ENCODE assay signal across 8 mouse cellular contexts in genomic region chr17:33978631-33979031, GRCm38 (mm10). TPM values are rescaled to one million over a fixed set of nuclear protein-coding genes. Genes with fewer than 3 reads are reported as not detected.
A peak's percentile ranks its signal among the peaks of the same experiment; 100 is the strongest.
DNase-seq lines count a peak whose midpoint lies in the region; ATAC-seq and TF ChIP-seq lines count a peak whose summit lies in the region.

No protein-coding gene starts in this region.

- TF ChIP-seq CTCF in lung, postnatal 0 days (IDR thresholded peaks at IDR 0.05) = no peak

- DNase-seq in CD4-positive helper T cell, adult 2 months (ENCODE audit: low read depth, low spot score) = peak; percentile 91
- peak; percentile 91 to 95 for DNase-seq in adrenal gland, adult (ENCODE audit: inconsistent age in 2 of 2, low spot score in 1 of 2)
- peak; percentile 40 for DNase-seq in embryonic facial prominence, embryonic 11.5 days (ENCODE audit: low spot score)
- peak; percentile 98 for DNase-seq in kidney, adult 9 months
- DNase-seq in lung, postnatal 0 days (ENCODE audit: low spot score) = peak; percentile 83
- peak; percentile 81 for DNase-seq in retina, adult 2 months (ENCODE audit: low read depth, low spot score)
- no peak for DNase-seq in right cerebral cortex, postnatal 25 days

- H3K27ac ChIP-seq in embryonic facial prominence, embryonic 11.5 days (replicated peaks; ENCODE audit: low read depth, low read length) = no peak overlapping the region
- no peak overlapping the region for H3K27ac ChIP-seq in heart, embryonic 11.5 days (ENCODE audit: low read depth, low read length)
- peak overlapping the region; percentile 2; the same call in 1 of the 2 replicates for H3K27ac ChIP-seq in lung, postnatal 0 days (ENCODE audit: low read length)

- ATAC-seq in embryonic facial prominence, embryonic 11.5 days (replicated peaks; ENCODE audit: insufficient number of reproducible peaks, low FRiP score, low TSS enrichment, low read depth) = peak; percentile 26; the same call in 1 of the 2 replicates
- ATAC-seq in heart, embryonic 11.5 days (replicated peaks; ENCODE audit: insufficient number of reproducible peaks, low FRiP score, low TSS enrichment) = peak; percentile 77
- ATAC-seq in lung, postnatal 0 days = peak; percentile 65

- TF ChIP-seq EP300 in lung, postnatal 0 days (IDR thresholded peaks at IDR 0.05) = no peak

- 1% methylated on average over 17 of the region's 17 CpGs for WGBS in embryonic facial prominence, embryonic 11.5 days
- 0% methylated on average over 17 of the region's 17 CpGs for WGBS in heart, embryonic 11.5 days (ENCODE audit: insufficient replicate concordance)
- WGBS in lung, postnatal 0 days = 2% methylated on average over 9 of the region's 17 CpGs

- H3K4me3 ChIP-seq in embryonic facial prominence, embryonic 11.5 days (ENCODE audit: low read depth, low read length) = peak overlapping the region; percentile 21
- peak overlapping the region; percentile 38 for H3K4me3 ChIP-seq in heart, embryonic 11.5 days (ENCODE audit: low read depth, low read length)
- peak overlapping the region; percentile 42 for H3K4me3 ChIP-seq in lung, postnatal 0 days (ENCODE audit: low read depth, low read length)

- peaks cover 28% of the 10 kb centered on the region for H3K27me3 ChIP-seq in embryonic facial prominence, embryonic 11.5 days (ENCODE audit: control insufficient read depth, insufficient read depth, low read length)
- peaks cover 42% of the 10 kb centered on the region for H3K27me3 ChIP-seq in heart, embryonic 11.5 days (ENCODE audit: control insufficient read depth, insufficient read depth, low read length)
- H3K27me3 ChIP-seq in lung, postnatal 0 days (replicated peaks; ENCODE audit: insufficient read depth, low read length) = no peaks in the 10 kb centered on the region

- H3K4me1 ChIP-seq in embryonic facial prominence, embryonic 11.5 days (ENCODE audit: control insufficient read depth, insufficient read depth, low read length) = no peaks in the 10 kb centered on the region; the same call in 1 of the 2 replicates
- H3K4me1 ChIP-seq in heart, embryonic 11.5 days (ENCODE audit: control insufficient read depth, insufficient read depth, low read length) = peaks cover 12% of the 10 kb centered on the region
- H3K4me1 ChIP-seq in lung, postnatal 0 days (ENCODE audit: insufficient read depth, low read depth, low read length) = peaks cover 9% of the 10 kb centered on the region; the same call in 1 of the 2 replicates

- no peak overlapping the region; the same call in 1 of the 2 replicates for H3K9ac ChIP-seq in embryonic facial prominence, embryonic 11.5 days (replicated peaks; ENCODE audit: low read length)
- peak overlapping the region; percentile 39 for H3K9ac ChIP-seq in heart, embryonic 11.5 days (ENCODE audit: low read depth, low read length)
- 0 out of 2 replicates have a peak overlapping the region, but pooled peaks have one; percentile 16 for H3K9ac ChIP-seq in lung, postnatal 0 days (replicated peaks; ENCODE audit: low read depth)

- peak overlapping the region; percentile 50 for H3K4me2 ChIP-seq in embryonic facial prominence, embryonic 11.5 days (ENCODE audit: low read depth, low read length)
- peak overlapping the region; percentile 71 for H3K4me2 ChIP-seq in heart, embryonic 11.5 days
- H3K4me2 ChIP-seq in lung, postnatal 0 days (replicated peaks; ENCODE audit: low read depth, low read length) = peak overlapping the region; percentile 82

- H3K9me3 ChIP-seq in embryonic facial prominence, embryonic 11.5 days (replicated peaks; ENCODE audit: control insufficient read depth, low read length) = no peaks in the 10 kb centered on the region
- H3K9me3 ChIP-seq in heart, embryonic 11.5 days (replicated peaks; ENCODE audit: control insufficient read depth, low read length) = no peaks in the 10 kb centered on the region
- H3K9me3 ChIP-seq in lung, postnatal 0 days (ENCODE audit: low read length) = no peaks in the 10 kb centered on the region

- H3K36me3 ChIP-seq in embryonic facial prominence, embryonic 11.5 days (replicated peaks; ENCODE audit: control insufficient read depth, insufficient read depth, low read depth, low read length) = no peaks in the 10 kb centered on the region
- no peaks in the 10 kb centered on the region for H3K36me3 ChIP-seq in heart, embryonic 11.5 days (ENCODE audit: control insufficient read depth, insufficient read depth, low read length)
- no peaks in the 10 kb centered on the region for H3K36me3 ChIP-seq in lung, postnatal 0 days (ENCODE audit: insufficient read depth, low read length)

RNA-seq across cellular contexts. Expression of gene H2-K1, which starts 21.5 kb away (rescaled TPM):
- 7.5 and 7.6 TPM in 2 replicates for polyA plus RNA-seq in embryonic facial prominence, embryonic 11.5 days (2014; fragmentation: Nextera tagmentation; extraction: Ambion mirVana)
- 13.8 and 13.9 TPM in 2 replicates for polyA plus RNA-seq in heart, embryonic 11.5 days (2014; fragmentation: Nextera tagmentation; extraction: Ambion mirVana)
- 213 and 222 TPM in 2 replicates for polyA plus RNA-seq in lung, postnatal 0 days (2015; fragmentation: Nextera tagmentation; extraction: Ambion mirVana)

RNA-seq across cellular contexts. Expression of gene Rps18, which starts 22.8 kb away (rescaled TPM):
- 1,395 and 1,560 TPM in 2 replicates for polyA plus RNA-seq in embryonic facial prominence, embryonic 11.5 days (2014; fragmentation: Nextera tagmentation; extraction: Ambion mirVana)
- polyA plus RNA-seq in heart, embryonic 11.5 days (2014; fragmentation: Nextera tagmentation; extraction: Ambion mirVana) = 1,135 and 1,150 TPM in 2 replicates
- polyA plus RNA-seq in lung, postnatal 0 days (2015; fragmentation: Nextera tagmentation; extraction: Ambion mirVana) = 1,282 and 1,435 TPM in 2 replicates

RNA-seq across cellular contexts. Expression of gene Vps52, which starts 23.0 kb away (rescaled TPM):
- 26.9 and 27.7 TPM in 2 replicates for polyA plus RNA-seq in embryonic facial prominence, embryonic 11.5 days (2014; fragmentation: Nextera tagmentation; extraction: Ambion mirVana)
- 28.1 and 29.5 TPM in 2 replicates for polyA plus RNA-seq in heart, embryonic 11.5 days (2014; fragmentation: Nextera tagmentation; extraction: Ambion mirVana)
- polyA plus RNA-seq in lung, postnatal 0 days (2015; fragmentation: Nextera tagmentation; extraction: Ambion mirVana) = 28.5 and 31.1 TPM in 2 replicates

RNA-seq across cellular contexts. Expression of gene B3galt4, which starts 27.3 kb away (rescaled TPM):
- polyA plus RNA-seq in embryonic facial prominence, embryonic 11.5 days (2014; fragmentation: Nextera tagmentation; extraction: Ambion mirVana) = 2.9 and 3.2 TPM in 2 replicates
- 2.8 and 5.9 TPM in 2 replicates for polyA plus RNA-seq in heart, embryonic 11.5 days (2014; fragmentation: Nextera tagmentation; extraction: Ambion mirVana)
- 9.3 and 12.0 TPM in 2 replicates for polyA plus RNA-seq in lung, postnatal 0 days (2015; fragmentation: Nextera tagmentation; extraction: Ambion mirVana)

RNA-seq across cellular contexts. Expression of gene Wdr46, which starts 38.2 kb away (rescaled TPM):
- 25.2 and 28.6 TPM in 2 replicates for polyA plus RNA-seq in embryonic facial prominence, embryonic 11.5 days (2014; fragmentation: Nextera tagmentation; extraction: Ambion mirVana)
- 18.3 and 19.7 TPM in 2 replicates for polyA plus RNA-seq in heart, embryonic 11.5 days (2014; fragmentation: Nextera tagmentation; extraction: Ambion mirVana)
- polyA plus RNA-seq in lung, postnatal 0 days (2015; fragmentation: Nextera tagmentation; extraction: Ambion mirVana) = 8.8 TPM in 2 replicates

Comparison
In these comparisons a context has a peak if more than half of its experiments do, and no peak if none do; other contexts are left out.
1. ATAC-seq: peak in every context shown above with its lines; median percentile 77 in heart, embryonic 11.5 days; 65 in lung, postnatal 0 days; 26 in embryonic facial prominence, embryonic 11.5 days.
2. RNA of gene H2-K1, which starts 21.5 kb away (polyA plus RNA-seq): 213 to 222 TPM in lung, postnatal 0 days; 13.8 to 13.9 TPM in heart, embryonic 11.5 days and 7.5 to 7.6 TPM in embryonic facial prominence, embryonic 11.5 days; every median in the first group is over 10 times any median in the second.
3. Peak in every context shown above with its lines, with median percentiles within 50 percentile points of each other: H3K4me2 ChIP-seq and H3K4me3 ChIP-seq.